Mouse (Mus musculus) small intestine, adult 2 months (tissue): ENCODE results near the gene Fbln1. TPM values are rescaled to one million over a fixed set of nuclear protein-coding genes. Genes with fewer than 3 reads are reported as not detected.
A peak's percentile ranks its signal among the peaks of the same experiment; 100 is the strongest.

Experiments
- H3K27ac ChIP-seq: fragments of 200-500 bp; 2 replicates; pipeline ENCODE4 v1.5.1; 2012; ENCODE audit warnings: low read depth, low read length, control low read depth, inconsistent platforms; ENCODE audit not compliant: insufficient read depth
- H3K27me3 ChIP-seq: fragments of 200-500 bp; 2 replicates; pipeline ENCODE4 v1.6.1; 2012; ENCODE audit warnings: mild to moderate bottlenecking, moderate library complexity, low read length, inconsistent platforms; ENCODE audit not compliant: control insufficient read depth, insufficient read depth
- H3K36me3 ChIP-seq: fragments of 200-500 bp; 2 replicates; pipeline ENCODE4 v1.6.1; 2012; ENCODE audit warnings: mild to moderate bottlenecking, low read length, control low read depth, inconsistent platforms; ENCODE audit not compliant: control insufficient read depth, insufficient read depth
- H3K4me1 ChIP-seq: fragments of 200-500 bp; 2 replicates; pipeline ENCODE4 v1.6.1; 2012; ENCODE audit warnings: low read length, inconsistent platforms, mixed read lengths; ENCODE audit not compliant: control insufficient read depth, insufficient read depth, insufficient read length
- H3K4me3 ChIP-seq: fragments of 200-500 bp; 2 replicates; pipeline ENCODE4 v1.5.1; 2012; ENCODE audit warnings: low read depth, mild to moderate bottlenecking, control low read depth, inconsistent platforms, low read length, moderate library complexity
- CTCF ChIP-seq: fragments of 200-500 bp; IDR thresholded peaks from 2 replicates; pipeline ENCODE4 v1.5.1; 2012; ENCODE audit warnings: low read depth, mild to moderate bottlenecking, control low read depth, inconsistent platforms, low read length, moderate library complexity, mixed read lengths; ENCODE audit not compliant: insufficient replicate concordance, insufficient read length; ENCODE audit errors: extremely low read depth
- POLR2A ChIP-seq: fragments of 200-500 bp; IDR thresholded peaks from 2 replicates; pipeline ENCODE4 v1.6.1; 2012; ENCODE audit warnings: low read depth, mild to moderate bottlenecking, control low read depth, inconsistent platforms, low read length, moderate library complexity
- WGBS: fragments of 180-500 bp; shearing (Covaris S2); methylation state at CpG from one replicate; pipeline ENCODE4 v1.1.7; 2018; 5-methylcytosine and 5-hydroxymethylcytosine counted together
- polyA plus RNA-seq: library from polyadenylated mRNA; depleted of rRNA; stranded (reverse); fragments of >200 nt; gene quantifications from 2 replicates; pipeline ENCODE4 v1.2.3, GENCODE M21; 2012

Gene Fbln1
- polyA plus RNA-seq, 1 experiment: 456 TPM

GRCm38 (mm10) chr15:85230613-85231012 is 24.9 kb downstream of the Fbln1 start:
- TF ChIP-seq POLR2A: no peak
- no peak for TF ChIP-seq CTCF
- Histone ChIP-seq H3K27ac (peak overlapping the region; percentile 89), H3K27me3 (no peaks in the 10 kb centered on the region), H3K36me3 (peaks cover 3% of the 10 kb centered on the region; the same call in 1 of the 2 replicates), H3K4me3 (no peak overlapping the region), H3K4me1 (peaks cover 41% of the 10 kb centered on the region)
- WGBS: 80% methylated on average over 14 of the region's 14 CpGs

- H3K36me3 ChIP-seq: peaks cover 6% of the 10 kb centered on the region; the same call in 1 of the 2 replicates
- H3K4me1 ChIP-seq: peaks cover 41% of the 10 kb centered on the region
- TF ChIP-seq CTCF (peak; percentile 96), POLR2A (no peak)
- H3K27ac ChIP-seq: peak overlapping the region; percentile 89
- WGBS: 37% methylated on average over 13 of the region's 13 CpGs
- no peak overlapping the region for H3K4me3 ChIP-seq
- H3K27me3 ChIP-seq: no peaks in the 10 kb centered on the region
Observed at GRCm38 (mm10) chr15:85231443-85232255, 25.9 kb downstream of the Fbln1 start.

- Histone ChIP-seq H3K4me3 (no peak overlapping the region), H3K4me1 (peaks cover 41% of the 10 kb centered on the region), H3K27me3 (no peaks in the 10 kb centered on the region), H3K27ac (peak overlapping the region; percentile 98), H3K36me3 (peaks cover 6% of the 10 kb centered on the region; the same call in 1 of the 2 replicates)
- TF ChIP-seq POLR2A (no peak), CTCF (no peak)
- 20% methylated on average over 4 of the region's 4 CpGs for WGBS
Observed at GRCm38 (mm10) chr15:85232256-85232535, 26.4 kb downstream of the Fbln1 start.

- H3K27ac ChIP-seq: peak overlapping the region; percentile 98
- TF ChIP-seq POLR2A: peak; percentile 38; the same call in 1 of the 2 replicates
- TF ChIP-seq CTCF: no peak
- 33% methylated on average over 25 of the region's 25 CpGs for whole genome bisulfite sequencing
Observed at GRCm38 (mm10) chr15:85232543-85233250, 26.9 kb downstream of the Fbln1 start.

GRCm38 (mm10) chr15:85233251-85233611 is 27.5 kb downstream of the Fbln1 start:
- Histone ChIP-seq H3K36me3 (peaks cover 10% of the 10 kb centered on the region), H3K4me3 (no peak overlapping the region), H3K27me3 (no peaks in the 10 kb centered on the region), H3K4me1 (peaks cover 41% of the 10 kb centered on the region), H3K27ac (peak overlapping the region; percentile 98)
- no peak for TF ChIP-seq CTCF
- no peak for TF ChIP-seq POLR2A
- 17% methylated on average over 4 of the region's 4 CpGs for WGBS

More at GRCm38 (mm10) chr15:85232543-85233250, 26.9 kb downstream of the Fbln1 start:
- Histone ChIP-seq H3K36me3 (peaks cover 7% of the 10 kb centered on the region), H3K4me1 (peaks cover 41% of the 10 kb centered on the region), H3K27me3 (no peaks in the 10 kb centered on the region), H3K4me3 (no peak overlapping the region)

- Histone ChIP-seq H3K27ac (peak overlapping the region; percentile 91), H3K27me3 (no peaks in the 10 kb centered on the region), H3K4me1 (peaks cover 41% of the 10 kb centered on the region), H3K4me3 (no peak overlapping the region), H3K36me3 (peaks cover 13% of the 10 kb centered on the region)
- TF ChIP-seq POLR2A: no peak
- no peak for TF ChIP-seq CTCF
- WGBS: 53% methylated on average over 4 of the region's 4 CpGs
Observed at GRCm38 (mm10) chr15:85233690-85234089, 27.9 kb downstream of the Fbln1 start.
